Mouse (Mus musculus) heart, postnatal 0 days (tissue): ENCODE measurements around the gene Nrtn. TPM values are rescaled to one million over a fixed set of nuclear protein-coding genes. Genes with fewer than 3 reads are reported as not detected.

Experiments
- ATAC-seq: fragments of 200-750 bp; cut with Nextera tagmentation; 2 replicates; pipeline ENCODE4 v1.8.0; 2017; ENCODE audit warnings: low read depth, moderate number of reproducible peaks, moderate library complexity; ENCODE audit not compliant: insufficient read depth
- DNase-seq: peaks from one replicate; pipeline ENCODE4 v3.0.0-alpha.2; 2016; ENCODE audit warnings: low spot score
- H3K27ac ChIP-seq: fragments of 300-500 bp; sonication (generic); 2 replicates; pipeline ENCODE4 v1.5.1; 2014; ENCODE audit warnings: low read depth, mild to moderate bottlenecking
- H3K27me3 ChIP-seq: fragments of 300-500 bp; sonication (generic); 2 replicates; pipeline ENCODE4 v1.6.1; 2014; ENCODE audit warnings: low read length, mixed read lengths; ENCODE audit not compliant: control insufficient read depth, insufficient read depth
- H3K36me3 ChIP-seq: fragments of 300-500 bp; sonication (generic); replicated peaks from 2 replicates; pipeline ENCODE4 v1.6.1; 2014; ENCODE audit warnings: low read length, mixed read lengths; ENCODE audit not compliant: control insufficient read depth, insufficient read depth
- H3K4me1 ChIP-seq: fragments of 300-500 bp; sonication (generic); 2 replicates; pipeline ENCODE4 v1.6.1; 2014; ENCODE audit warnings: antibody characterized with exemption; ENCODE audit not compliant: control insufficient read depth, insufficient read depth
- H3K4me2 ChIP-seq: fragments of 300-500 bp; sonication (generic); 2 replicates; pipeline ENCODE4 v1.6.1; 2014; ENCODE audit warnings: low read depth, mild to moderate bottlenecking, low read length, moderate library complexity
- H3K4me3 ChIP-seq: fragments of 300-500 bp; sonication (generic); 2 replicates; pipeline ENCODE4 v1.5.1; 2014; ENCODE audit warnings: low read depth, low read length
- H3K9ac ChIP-seq: fragments of 300-500 bp; sonication (generic); replicated peaks from 2 replicates; pipeline ENCODE4 v1.6.1; 2014; ENCODE audit warnings: low read depth, low read length, mixed read lengths
- H3K9me3 ChIP-seq: fragments of 300-500 bp; sonication (generic); replicated peaks from 2 replicates; pipeline ENCODE4 v1.6.1; 2016; ENCODE audit warnings: low read length; ENCODE audit not compliant: control insufficient read depth
- CTCF ChIP-seq: IDR thresholded peaks from 2 replicates; pipeline ENCODE4 v1.5.1; 2016; ENCODE audit warnings: antibody characterized with exemption, control low read depth, low read depth
- EP300 ChIP-seq: IDR thresholded peaks from 2 replicates; pipeline ENCODE4 v1.6.1; 2016; ENCODE audit warnings: antibody characterized with exemption, low read depth
- WGBS: fragments of 180-500 bp; shearing (Covaris S2); extraction: QIAGEN DNeasy Blood & Tissue Kit; methylation state at CpG from one replicate; pipeline ENCODE4 v1.1.7; 2014; 5-methylcytosine and 5-hydroxymethylcytosine counted together
- polyA plus RNA-seq: library from polyadenylated mRNA; unstranded; fragments of >200 nt; fragmentation: Nextera tagmentation; extraction: Ambion mirVana; gene quantifications from 2 replicates; pipeline ENCODE4 v1.2.1, GENCODE M21; 2015
- total RNA-seq: library from RNA; depleted of rRNA; stranded (reverse); fragments of >200 nt; gene quantifications from 2 replicates; pipeline ENCODE4 v1.2.3, GENCODE M21; 2014; ENCODE audit warnings: low replicate concordance

Nrtn gene
- total and polyA plus RNA-seq, 2 experiments from 2014 or later: 33.9 to 83.1 TPM

DNA sequence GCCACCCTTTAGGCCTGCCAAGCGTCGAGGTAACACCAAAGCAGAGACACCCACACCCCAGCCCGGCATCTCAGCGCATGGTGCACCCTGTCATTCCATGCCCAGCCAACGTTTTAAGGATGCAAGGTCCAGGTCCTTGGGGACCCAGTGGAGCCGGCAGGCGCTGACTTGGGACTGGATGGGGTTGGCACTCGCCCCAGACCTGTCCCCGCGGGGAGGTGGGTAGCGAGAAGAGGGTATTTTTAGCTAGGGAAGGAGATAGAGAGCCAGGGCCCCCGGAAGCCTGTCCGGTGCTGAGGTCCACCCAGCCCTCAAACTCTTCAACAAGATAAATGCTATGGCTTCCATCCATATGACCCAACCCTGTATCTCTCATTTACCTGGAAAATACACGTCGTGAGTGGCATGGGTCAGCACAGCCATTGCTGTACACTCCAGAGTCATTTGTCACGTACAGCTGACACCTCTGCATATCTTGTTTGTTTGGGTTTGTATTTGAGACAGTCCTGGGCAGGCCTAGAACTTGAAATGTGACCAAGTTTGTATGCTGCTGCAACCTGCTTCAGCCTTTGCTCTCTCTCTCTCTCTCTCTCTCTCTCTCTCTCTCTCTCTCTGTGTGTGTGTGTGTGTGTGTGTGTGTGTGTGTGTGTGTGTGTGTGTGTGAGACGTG lies 17.1 kb downstream of the Nrtn start:
- no peak for TF ChIP-seq CTCF
- no peak for TF ChIP-seq EP300
- H3K4me1 ChIP-seq: peaks cover 17% of the 10 kb centered on the region
- H3K27me3 ChIP-seq: no peaks in the 10 kb centered on the region
- DNase-seq (peak; percentile 86), ATAC-seq (peak; percentile 95)
- H3K4me3 ChIP-seq: no peak overlapping the region
- H3K27ac ChIP-seq: peak overlapping the region; percentile 77
- no peak overlapping the region for H3K4me2 ChIP-seq
- 25% methylated on average over 17 of the region's 17 CpGs for WGBS
- H3K9me3 ChIP-seq: no peaks in the 10 kb centered on the region
- H3K36me3 ChIP-seq: no peaks in the 10 kb centered on the region
- no peak overlapping the region for H3K9ac ChIP-seq

DNA sequence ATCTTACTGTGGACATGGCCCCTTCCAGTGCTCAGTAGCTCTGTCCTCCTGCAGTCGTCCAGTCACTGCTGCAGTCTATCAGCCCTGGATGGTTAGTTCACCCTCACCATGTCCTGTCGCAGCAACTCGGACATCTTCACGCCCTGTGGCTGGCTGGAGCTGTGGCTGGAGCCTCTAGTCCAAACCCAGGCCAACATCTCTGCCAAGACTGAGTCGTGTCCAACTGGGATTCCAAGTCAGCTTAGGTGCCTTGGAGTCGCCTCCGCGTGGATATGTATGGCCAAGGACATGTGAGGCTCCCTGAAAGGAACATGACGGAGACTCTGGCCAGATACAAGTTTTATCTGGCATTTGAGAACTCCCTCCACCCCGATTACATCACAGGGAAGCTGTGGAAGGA lies 19.1 kb downstream of the Nrtn start:
- Histone ChIP-seq H3K9ac (no peak overlapping the region), H3K36me3 (no peaks in the 10 kb centered on the region), H3K4me2 (no peak overlapping the region), H3K4me1 (peaks cover 17% of the 10 kb centered on the region), H3K4me3 (no peak overlapping the region), H3K27me3 (no peaks in the 10 kb centered on the region), H3K27ac (no peak overlapping the region), H3K9me3 (no peaks in the 10 kb centered on the region)
- 77% methylated on average over 10 of the region's 10 CpGs for WGBS
- TF ChIP-seq CTCF: no peak
- no peak for DNase-seq
- no peak for ATAC-seq

DNA sequence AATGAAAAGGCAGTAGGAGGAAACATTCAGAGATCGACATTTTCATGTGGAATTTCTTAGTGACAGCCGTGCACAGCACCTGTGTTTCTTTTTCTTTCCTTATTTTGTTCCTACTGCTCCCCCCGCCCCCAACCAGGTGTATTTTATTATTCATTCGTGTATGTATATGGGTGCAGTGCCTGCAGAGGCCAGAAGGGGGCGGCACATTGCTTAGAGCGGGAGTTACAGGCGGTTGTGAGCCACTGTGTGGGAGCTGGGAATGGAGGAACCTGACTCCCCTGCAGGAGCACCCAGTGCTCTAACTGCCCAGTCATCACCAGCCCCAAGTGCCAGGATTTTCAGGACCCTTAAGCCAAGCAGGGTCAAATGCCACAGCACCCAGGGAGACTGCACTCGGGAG lies 20.8 kb downstream of the Nrtn start:
- TF ChIP-seq EP300: no peak
- no peak for TF ChIP-seq CTCF

DNA sequence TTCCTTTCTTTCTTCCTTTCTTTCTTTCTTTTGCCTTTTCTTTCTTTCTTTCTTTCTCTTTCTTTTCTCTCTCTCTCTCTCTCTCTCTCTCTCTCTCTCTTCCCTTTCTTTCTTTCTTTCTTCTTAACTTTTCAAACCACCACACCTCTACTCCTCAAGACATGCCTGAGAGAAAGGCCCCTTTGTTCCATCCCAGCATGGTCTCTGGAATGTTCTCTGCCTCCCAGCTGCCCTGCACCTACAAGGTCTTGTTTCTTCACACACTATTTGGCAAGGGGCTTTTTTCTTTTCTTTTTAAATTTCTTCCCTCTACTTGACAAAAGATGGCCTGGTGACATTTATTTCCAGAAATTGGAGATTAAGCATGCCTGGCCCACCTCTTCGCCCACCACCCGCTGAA lies 27.7 kb downstream of the Nrtn start:
- WGBS: 50% methylated on average over 2 of the region's 2 CpGs
- DNase-seq (no peak), ATAC-seq (no peak)
- Histone ChIP-seq H3K4me2 (no peak overlapping the region), H3K27me3 (no peaks in the 10 kb centered on the region), H3K36me3 (no peaks in the 10 kb centered on the region), H3K9me3 (no peaks in the 10 kb centered on the region), H3K4me3 (no peak overlapping the region), H3K27ac (no peak overlapping the region), H3K9ac (no peak overlapping the region), H3K4me1 (peaks cover 18% of the 10 kb centered on the region)
- TF ChIP-seq EP300 (no peak), CTCF (no peak)

More for the DNA sequence above, 20.8 kb downstream of the Nrtn start:
- H3K4me3 ChIP-seq: no peak overlapping the region
- H3K27me3 ChIP-seq: no peaks in the 10 kb centered on the region
- 47% methylated on average over 8 of the region's 8 CpGs for WGBS
- no peak for ATAC-seq
- H3K4me1 ChIP-seq: peaks cover 17% of the 10 kb centered on the region
- no peak overlapping the region for H3K27ac ChIP-seq
- no peaks in the 10 kb centered on the region for H3K36me3 ChIP-seq
- H3K9ac ChIP-seq: no peak overlapping the region
- no peak for DNase-seq
- no peaks in the 10 kb centered on the region for H3K9me3 ChIP-seq
- H3K4me2 ChIP-seq: no peak overlapping the region

DNA sequence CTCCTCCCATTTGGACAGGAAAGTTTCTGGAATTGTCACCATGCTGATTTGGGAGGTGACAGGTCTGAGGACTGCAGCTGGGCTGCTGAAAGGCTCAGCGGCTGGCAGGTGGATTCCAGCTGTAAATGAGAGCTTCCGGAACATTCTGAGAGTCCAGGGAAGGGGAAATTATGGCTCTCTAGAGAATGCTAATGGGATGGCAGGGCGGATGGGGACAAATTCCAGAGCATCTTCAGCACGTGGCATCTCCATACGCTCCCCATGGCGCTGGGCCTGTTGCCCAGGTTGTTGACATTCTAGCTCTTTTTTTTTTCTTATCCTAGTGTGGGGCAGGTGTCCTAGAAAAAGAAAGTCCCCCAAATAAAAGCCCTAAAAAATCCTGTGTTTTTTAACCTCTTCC lies 28.2 kb downstream of the Nrtn start:
- Histone ChIP-seq H3K27me3 (no peaks in the 10 kb centered on the region), H3K4me1 (peaks cover 18% of the 10 kb centered on the region), H3K4me2 (no peak overlapping the region), H3K9ac (no peak overlapping the region), H3K36me3 (0 out of 2 replicates have a peak, but pooled peaks cover under 1% of the 10 kb centered on the region), H3K27ac (0 out of 2 replicates have a peak overlapping the region, but pooled peaks have one; percentile 49), H3K9me3 (no peaks in the 10 kb centered on the region), H3K4me3 (no peak overlapping the region)
- 17% methylated on average over 6 of the region's 6 CpGs for WGBS
- peak; percentile 22 for ATAC-seq
- peak; percentile 55 for DNase-seq
- TF ChIP-seq CTCF (no peak), EP300 (0 out of 2 replicates have a peak, but pooled peaks have one; percentile 47)

DNA sequence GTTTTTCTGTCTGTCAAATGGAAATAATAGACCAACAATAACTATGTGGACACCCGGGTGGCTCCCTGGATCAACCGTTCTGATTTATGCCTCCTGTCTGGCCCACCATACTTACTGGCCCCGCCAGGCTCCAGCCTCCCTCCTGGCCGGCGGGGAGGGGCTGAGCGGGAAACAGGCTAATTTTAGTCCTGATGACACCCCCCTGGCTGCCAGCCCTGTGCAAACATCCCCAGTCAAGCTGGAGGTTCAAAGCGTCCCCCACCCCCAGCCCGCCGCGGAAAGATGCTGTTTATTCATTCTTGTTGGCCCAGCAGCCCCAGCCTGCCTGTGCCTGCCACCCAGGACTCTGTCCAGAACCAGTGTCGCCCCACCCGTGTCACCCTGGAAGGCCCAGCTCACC lies 29.2 kb downstream of the Nrtn start:
- H3K9me3 ChIP-seq: no peaks in the 10 kb centered on the region
- peaks cover 9% of the 10 kb centered on the region for H3K36me3 ChIP-seq
- TF ChIP-seq CTCF (no peak), EP300 (no peak)
- peak overlapping the region; percentile 49 for H3K27ac ChIP-seq
- ATAC-seq (peak; percentile 66), DNase-seq (peak; percentile 39)
- 8% methylated on average over 12 of the region's 12 CpGs for WGBS
- no peak overlapping the region for H3K4me3 ChIP-seq
- H3K27me3 ChIP-seq: no peaks in the 10 kb centered on the region
- peaks cover 18% of the 10 kb centered on the region for H3K4me1 ChIP-seq
- H3K9ac ChIP-seq: no peak overlapping the region
- H3K4me2 ChIP-seq: peak overlapping the region; percentile 22; the same call in 1 of the 2 replicates
